Mouse (Mus musculus): ENCODE data around the gene Ggn. TPM values are rescaled to one million over a fixed set of nuclear protein-coding genes. Genes with fewer than 3 reads are reported as not detected.

The Ggn gene
- total and polyA plus RNA-seq, 3 experiments, result 0.19 to 1.0 TPM; not detected in 1

DNA sequence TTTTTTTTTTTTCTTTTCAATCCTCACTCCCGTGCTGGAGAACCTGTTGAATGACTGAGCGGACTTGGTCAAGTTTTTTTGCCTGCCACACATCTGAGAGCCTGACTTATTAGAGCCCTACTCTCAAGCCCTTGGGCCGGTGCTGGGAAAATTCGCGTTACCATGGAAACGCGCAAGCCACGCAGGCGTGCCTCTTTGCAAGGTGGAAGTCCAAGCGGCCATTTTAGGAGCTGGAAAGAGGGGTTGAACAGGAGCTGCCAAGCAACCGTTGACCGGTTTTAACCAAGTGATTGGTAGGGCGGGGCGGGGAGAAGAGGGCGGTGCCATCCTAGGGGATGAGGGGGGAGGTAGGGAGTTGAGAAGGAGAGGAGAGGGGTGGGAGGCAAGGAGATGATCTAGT lies 44.8 kb downstream of the Ggn start:
- Histone ChIP-seq H3K9ac (ENCODE audit: control insufficient read depth, low read depth, low read length, poor library complexity, severe bottlenecking) (no peak overlapping the region), H3K9me3 (replicated peaks; ENCODE audit: insufficient read depth, low read length) (no peaks in the 10 kb centered on the region), H3K27me3 (ENCODE audit: control insufficient read depth in 1 of 2, insufficient read depth in 2 of 2, low read length in 2 of 2) (no peaks in the 10 kb centered on the region), H3K79me2 (ENCODE audit: control insufficient read depth, insufficient read depth, low read length, poor library complexity) (no peaks in the 10 kb centered on the region), H3K36me3 (ENCODE audit: control insufficient read depth in 1 of 2, insufficient read depth in 2 of 2, low read length in 2 of 2) (peaks cover 0 to 2% of the 10 kb centered on the region in 2 experiments; a peak in 2 of 4 replicates), H3K27ac (ENCODE audit: control insufficient read depth, low read depth, low read length) (no peak overlapping the region), H3K4me3 (ENCODE audit: control insufficient read depth in 1 of 2, insufficient read depth in 1 of 2, low read depth in 2 of 2, low read length in 2 of 2) (no peak overlapping the region), H3K4me1 (ENCODE audit: control insufficient read depth in 1 of 2, insufficient read depth in 2 of 2, low read length in 2 of 2) (peaks cover 1 to 3% of the 10 kb centered on the region in 2 experiments; a peak in 3 of 4 replicates)
- TF ChIP-seq POLR2A (IDR thresholded peaks at IDR 0.05; ENCODE audit: control insufficient read depth in 1 of 2, insufficient read depth in 1 of 2, low read depth in 1 of 2, low read length in 2 of 2, poor library complexity in 1 of 2) (no peak), TBP (IDR thresholded peaks at IDR 0.05; ENCODE audit: low read depth, low read length) (no peak), MYC (IDR thresholded peaks at IDR 0.05; ENCODE audit: low read depth, low read length) (no peak), JUND (IDR thresholded peaks at IDR 0.05; ENCODE audit: low read depth, low read length) (no peak), MXI1 (IDR thresholded peaks at IDR 0.05; ENCODE audit: low read depth, low read length) (no peak), ZMIZ1 (IDR thresholded peaks at IDR 0.05; ENCODE audit: low read depth, low read length) (no peak), ETS1 (IDR thresholded peaks at IDR 0.05; ENCODE audit: low read depth, low read length) (no peak), SMC3 (IDR thresholded peaks at IDR 0.05; ENCODE audit: low read depth, low read length) (no peak), GABPA (IDR thresholded peaks at IDR 0.05; ENCODE audit: low read depth, low read length) (no peak), CHD2 (IDR thresholded peaks at IDR 0.05; ENCODE audit: low read length) (no peak), KAT2A (conservative IDR thresholded peaks at IDR 0.05; ENCODE audit: low read depth, low read length) (no peak), MYB (IDR thresholded peaks at IDR 0.05; ENCODE audit: low read depth, low read length) (no peak), GATA1 (IDR thresholded peaks at IDR 0.05; ENCODE audit: low read depth, low read length) (no peak), USF1 (IDR thresholded peaks at IDR 0.05; ENCODE audit: low read depth, low read length) (no peak), TCF12 (IDR thresholded peaks at IDR 0.05; ENCODE audit: low read depth, low read length) (no peak), E2F4 (IDR thresholded peaks at IDR 0.05; ENCODE audit: borderline replicate concordance, low read depth, low read length) (no peak)
- DNase-seq (ENCODE audit: low read depth, low spot score), result no peak

Other genes with a start within 250 kb of the Ggn start
- gene Actn4, start 207.9 kb upstream of the Ggn start, total RNA-seq (2012; rRNA removed), result 60.5 and 66.3 TPM in 2 replicates
- gene Actn4, start 207.9 kb upstream of the Ggn start, polyA plus RNA-seq (2012; ENCODE audit: insufficient read depth in 1 of 2, insufficient read length in 2 of 2, low read depth in 1 of 2, low replicate concordance in 2 of 2, missing spikeins in 1 of 2), result 100 to 1,000 TPM in 1 of 2 experiments, not detected in 1; 267 TPM
- 525 and 545 TPM in 2 replicates for gene Eif3k, start 188.3 kb upstream of the Ggn start, total RNA-seq (2012; rRNA removed)
- 100 to 1,000 TPM in 1 of 2 experiments, not detected in 1; 671 TPM for gene Eif3k, start 188.3 kb upstream of the Ggn start, polyA plus RNA-seq (2012; ENCODE audit: insufficient read depth in 1 of 2, insufficient read length in 2 of 2, low read depth in 1 of 2, low replicate concordance in 2 of 2, missing spikeins in 1 of 2)
- gene Map4k1, start 188.2 kb upstream of the Ggn start, total RNA-seq (2012; rRNA removed), result 17.3 and 19.3 TPM in 2 replicates
- 10 to 100 TPM in 1 of 2 experiments, not detected in 1; 50.8 TPM for gene Map4k1, start 188.2 kb upstream of the Ggn start, polyA plus RNA-seq (2012; ENCODE audit: insufficient read depth in 1 of 2, insufficient read length in 2 of 2, low read depth in 1 of 2, low replicate concordance in 2 of 2, missing spikeins in 1 of 2)
- 0.16 and 0.27 TPM in 2 replicates for gene Ryr1, start 45.0 kb upstream of the Ggn start, total RNA-seq (2012; rRNA removed)
- under 1 TPM in 1 of 2 experiments, not detected in 1; 0.54 TPM for gene Ryr1, start 45.0 kb upstream of the Ggn start, polyA plus RNA-seq (2012; ENCODE audit: insufficient read depth in 1 of 2, insufficient read length in 2 of 2, low read depth in 1 of 2, low replicate concordance in 2 of 2, missing spikeins in 1 of 2)
- 0.46 and 0.56 TPM in 2 replicates for gene Rasgrp4, start 35.4 kb upstream of the Ggn start, total RNA-seq (2012; rRNA removed)
- gene Rasgrp4, start 35.4 kb upstream of the Ggn start, polyA plus RNA-seq (2012; ENCODE audit: insufficient read depth in 1 of 2, insufficient read length in 2 of 2, low read depth in 1 of 2, low replicate concordance in 2 of 2, missing spikeins in 1 of 2), result 1 to 10 TPM in 1 of 2 experiments, not detected in 1; 1.9 TPM
- 11.2 and 14.3 TPM in 2 replicates for gene Fam98c, start 14.0 kb upstream of the Ggn start, total RNA-seq (2012; rRNA removed)
- 10 to 100 TPM in 1 of 2 experiments, not detected in 1; 32.0 TPM for gene Fam98c, start 14.0 kb upstream of the Ggn start, polyA plus RNA-seq (2012; ENCODE audit: insufficient read depth in 1 of 2, insufficient read length in 2 of 2, low read depth in 1 of 2, low replicate concordance in 2 of 2, missing spikeins in 1 of 2)
- gene Spred3, start 201 bp downstream of the Ggn start, total RNA-seq (2012; rRNA removed), result 0.42 and 0.62 TPM in 2 replicates
- gene Spred3, start 201 bp downstream of the Ggn start, polyA plus RNA-seq (2012; ENCODE audit: insufficient read depth in 1 of 2, insufficient read length in 2 of 2, low read depth in 1 of 2, low replicate concordance in 2 of 2, missing spikeins in 1 of 2), result 1 to 10 TPM in 1 of 2 experiments, not detected in 1; 3.9 TPM
- gene Psmd8, start 10.5 kb downstream of the Ggn start, total RNA-seq (2012; rRNA removed), result 159 and 169 TPM in 2 replicates
- 100 to 1,000 TPM in 1 of 2 experiments, not detected in 1; 196 TPM for gene Psmd8, start 10.5 kb downstream of the Ggn start, polyA plus RNA-seq (2012; ENCODE audit: insufficient read depth in 1 of 2, insufficient read length in 2 of 2, low read depth in 1 of 2, low replicate concordance in 2 of 2, missing spikeins in 1 of 2)
- gene Catsperg1, start 43.8 kb downstream of the Ggn start, total RNA-seq (2012; rRNA removed), result 0.20 and 0.23 TPM in 2 replicates
- gene Catsperg1, start 43.8 kb downstream of the Ggn start, polyA plus RNA-seq (2012; ENCODE audit: insufficient read depth in 1 of 2, insufficient read length in 2 of 2, low read depth in 1 of 2, low replicate concordance in 2 of 2, missing spikeins in 1 of 2), result under 1 TPM in 1 of 2 experiments, not detected in 1; 0.31 TPM
- gene Kcnk6, start 62.3 kb downstream of the Ggn start, total RNA-seq (2012; rRNA removed), result 1.4 and 2.0 TPM in 2 replicates
- 1 to 10 TPM in 1 of 2 experiments, not detected in 1; 5.2 TPM for gene Kcnk6, start 62.3 kb downstream of the Ggn start, polyA plus RNA-seq (2012; ENCODE audit: insufficient read depth in 1 of 2, insufficient read length in 2 of 2, low read depth in 1 of 2, low replicate concordance in 2 of 2, missing spikeins in 1 of 2)
- 88.6 and 94.8 TPM in 2 replicates for gene Yif1b, start 68.1 kb downstream of the Ggn start, total RNA-seq (2012; rRNA removed)
- 100 to 1,000 TPM in 1 of 2 experiments, not detected in 1; 143 TPM for gene Yif1b, start 68.1 kb downstream of the Ggn start, polyA plus RNA-seq (2012; ENCODE audit: insufficient read depth in 1 of 2, insufficient read length in 2 of 2, low read depth in 1 of 2, low replicate concordance in 2 of 2, missing spikeins in 1 of 2)
- 3.8 and 5.4 TPM in 2 replicates for gene 2200002D01Rik, start 78.3 kb downstream of the Ggn start, total RNA-seq (2012; rRNA removed)
- gene 2200002D01Rik, start 78.3 kb downstream of the Ggn start, polyA plus RNA-seq (2012; ENCODE audit: insufficient read depth in 1 of 2, insufficient read length in 2 of 2, low read depth in 1 of 2, low replicate concordance in 2 of 2, missing spikeins in 1 of 2), result under 1 TPM in 1 of 2 experiments, not detected in 1; 0.85 TPM
- gene Spint2, start 111.7 kb downstream of the Ggn start, total RNA-seq (2012; rRNA removed), result 71.9 and 78.1 TPM in 2 replicates
- gene Spint2, start 111.7 kb downstream of the Ggn start, polyA plus RNA-seq (2012; ENCODE audit: insufficient read depth in 1 of 2, insufficient read length in 2 of 2, low read depth in 1 of 2, low replicate concordance in 2 of 2, missing spikeins in 1 of 2), result 100 to 1,000 TPM in 1 of 2 experiments, not detected in 1; 131 TPM
- gene Ppp1r14a, start 119.1 kb downstream of the Ggn start, total RNA-seq (2012; rRNA removed), result 3.8 and 3.9 TPM in 2 replicates
- 1 to 10 TPM in 1 of 2 experiments, not detected in 1; 7.1 TPM for gene Ppp1r14a, start 119.1 kb downstream of the Ggn start, polyA plus RNA-seq (2012; ENCODE audit: insufficient read depth in 1 of 2, insufficient read length in 2 of 2, low read depth in 1 of 2, low replicate concordance in 2 of 2, missing spikeins in 1 of 2)
- 8.4 and 10.2 TPM in 2 replicates for gene Dpf1, start 133.7 kb downstream of the Ggn start, total RNA-seq (2012; rRNA removed)
- 10 to 100 TPM in 1 of 2 experiments, not detected in 1; 17.3 TPM for gene Dpf1, start 133.7 kb downstream of the Ggn start, polyA plus RNA-seq (2012; ENCODE audit: insufficient read depth in 1 of 2, insufficient read length in 2 of 2, low read depth in 1 of 2, low replicate concordance in 2 of 2, missing spikeins in 1 of 2)

Measured in MEL (cell line).